Mouse (Mus musculus) heart, adult 2 months (tissue): ENCODE measurements at regions not wholly inside any gene's neighbourhood (a gene's known extent, or its start where the extent isn't known, plus 50 kb on each side); places are given as distances from the start of the nearest gene placed in this dataset.

Experiments used
- CTCF ChIP-seq: fragments of 200-600 bp; IDR thresholded peaks from 2 replicates; pipeline ENCODE4 v1.8.1; 2022; ENCODE audit warnings: antibody characterized with exemption, mild to moderate bottlenecking, moderate library complexity
- EP300 ChIP-seq: fragments of 200-500 bp; IDR thresholded peaks from 2 replicates; pipeline ENCODE4 v1.6.1; 2011; ENCODE audit warnings: low read depth, low read length, control low read depth; ENCODE audit not compliant: insufficient read depth

DNA sequence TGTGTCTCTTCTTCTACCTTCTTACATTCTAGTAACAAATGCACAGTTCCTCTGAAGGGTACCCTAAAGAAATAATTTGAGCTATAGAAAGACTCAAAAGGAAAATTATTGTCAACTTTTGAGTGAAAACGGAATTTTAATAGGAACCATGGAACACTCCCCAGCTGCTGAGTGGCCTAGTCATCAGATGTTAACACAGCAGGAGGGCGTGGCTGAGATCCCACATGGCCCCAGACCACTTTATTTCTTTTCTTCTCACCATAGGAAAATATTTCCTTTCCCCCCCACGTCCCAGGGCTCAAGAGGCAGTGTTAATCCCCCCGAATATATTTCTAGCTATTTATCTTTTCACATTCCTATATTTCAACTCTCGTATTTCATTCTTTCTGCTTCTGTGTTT lies 1977.6 kb downstream of the 9330182O14Rik start:
- TF ChIP-seq CTCF (no peak), EP300 (no peak)
